Mouse (Mus musculus) adrenal gland, adult 2 months (tissue): ENCODE measurements around the gene Cdcp1. TPM values are rescaled to one million over a fixed set of nuclear protein-coding genes. Genes with fewer than 3 reads are reported as not detected.

Source experiments
- DNase-seq: peaks from one replicate; pipeline ENCODE4 v3.0.0; 2021
- polyA plus RNA-seq: library from polyadenylated mRNA; depleted of rRNA; stranded (reverse); fragments of >200 nt; gene quantifications from 2 replicates; pipeline ENCODE4 v1.2.3, GENCODE M21; 2012; rRNA removed
- total RNA-seq, 2 experiments: library from RNA; stranded (reverse); gene quantifications; 2 replicates each; pipeline ENCODE4 v1.2.3; 2021

Cdcp1 gene
- total and polyA plus RNA-seq, 3 experiments, result 0.08 to 0.17 (median 0.14) TPM

DNA sequence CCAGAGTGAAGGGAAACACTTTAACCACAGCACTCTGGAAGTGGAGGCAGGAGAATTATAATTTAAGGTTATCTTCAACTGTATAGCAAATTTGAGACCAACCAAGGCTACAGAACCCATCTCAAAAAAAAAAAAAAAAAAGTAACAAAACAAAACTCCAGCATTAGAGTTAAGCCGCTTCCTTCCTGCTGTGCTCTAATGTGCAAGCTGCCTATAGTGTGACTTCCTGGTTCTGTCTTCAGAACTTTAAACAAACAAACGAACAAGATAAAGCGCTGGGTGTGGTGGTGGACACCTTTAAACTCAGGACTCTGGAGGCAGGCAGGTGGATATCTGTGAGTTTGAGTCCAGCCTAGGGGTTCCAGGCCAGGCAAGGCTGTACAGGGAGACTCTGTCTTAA is 63.8 kb downstream of the Cdcp1 start:
- no peak for DNase-seq

DNA sequence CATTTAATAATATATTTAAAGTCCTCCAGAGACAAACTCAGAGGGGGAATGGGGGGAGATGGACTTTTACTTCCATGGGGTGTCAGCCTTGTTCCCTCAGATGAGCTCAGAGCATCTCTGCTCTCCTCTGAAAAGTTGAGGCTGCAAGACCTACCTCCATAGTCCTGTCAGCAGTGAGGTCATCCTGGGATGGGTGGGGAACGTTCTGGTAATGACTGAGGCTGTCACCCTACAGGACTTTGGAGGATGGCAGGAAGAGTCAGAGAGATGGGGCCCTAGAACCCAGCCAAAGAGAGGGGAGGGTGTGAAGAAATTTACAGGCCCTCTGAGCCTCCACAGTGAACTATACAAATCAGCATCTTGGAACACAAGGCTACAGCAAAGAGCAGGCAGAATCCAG is 64.3 kb downstream of the Cdcp1 start:
- DNase-seq, result no peak

DNA sequence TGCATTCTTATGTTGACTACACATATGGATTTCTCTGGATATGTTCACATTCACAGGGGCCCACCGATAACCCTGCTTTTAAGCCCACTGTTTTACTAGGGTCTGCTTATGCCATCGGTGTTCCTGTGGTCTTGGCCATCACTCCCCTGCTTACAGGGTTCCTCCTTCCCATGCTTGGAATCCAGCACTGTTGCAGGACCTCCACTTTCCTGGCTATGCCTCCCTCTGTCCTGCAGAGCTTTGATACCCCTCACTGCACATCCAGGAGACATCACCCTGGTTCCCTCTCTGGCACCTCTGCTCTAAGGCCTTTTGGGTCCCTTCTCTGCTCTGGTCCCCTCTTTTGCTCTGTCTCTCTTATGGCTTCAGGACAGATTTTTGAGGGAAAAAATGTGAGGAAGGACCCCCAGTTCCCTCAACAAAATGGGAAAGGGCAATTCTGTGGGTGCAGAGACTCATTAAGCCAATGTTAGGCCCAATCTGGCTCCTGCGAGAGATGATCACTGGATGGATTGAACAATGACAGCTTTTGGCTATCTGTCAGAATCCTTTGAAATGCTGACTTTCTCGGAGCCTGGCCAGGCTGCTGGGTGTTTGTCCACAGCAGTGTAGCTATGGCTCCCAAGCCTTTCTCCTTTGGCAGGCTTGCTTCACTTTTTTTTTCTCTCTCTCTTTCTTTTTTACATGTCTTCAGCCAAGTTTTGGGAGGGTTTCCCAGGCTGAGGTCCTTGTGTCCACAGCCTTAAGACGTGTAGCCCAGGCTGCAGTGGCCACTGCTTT is 65.4 kb downstream of the Cdcp1 start, which contains the start of gene Clec3b:
TSS of gene Clec3b (plus strand) at position 706 of the 780 bp plus-strand sequence.
- DNase-seq, result peak; percentile 41

GRCm38 (mm10) chr9:123148430-123148829 is 67.4 kb downstream of the Cdcp1 start:
- DNase-seq, result no peak

DNA sequence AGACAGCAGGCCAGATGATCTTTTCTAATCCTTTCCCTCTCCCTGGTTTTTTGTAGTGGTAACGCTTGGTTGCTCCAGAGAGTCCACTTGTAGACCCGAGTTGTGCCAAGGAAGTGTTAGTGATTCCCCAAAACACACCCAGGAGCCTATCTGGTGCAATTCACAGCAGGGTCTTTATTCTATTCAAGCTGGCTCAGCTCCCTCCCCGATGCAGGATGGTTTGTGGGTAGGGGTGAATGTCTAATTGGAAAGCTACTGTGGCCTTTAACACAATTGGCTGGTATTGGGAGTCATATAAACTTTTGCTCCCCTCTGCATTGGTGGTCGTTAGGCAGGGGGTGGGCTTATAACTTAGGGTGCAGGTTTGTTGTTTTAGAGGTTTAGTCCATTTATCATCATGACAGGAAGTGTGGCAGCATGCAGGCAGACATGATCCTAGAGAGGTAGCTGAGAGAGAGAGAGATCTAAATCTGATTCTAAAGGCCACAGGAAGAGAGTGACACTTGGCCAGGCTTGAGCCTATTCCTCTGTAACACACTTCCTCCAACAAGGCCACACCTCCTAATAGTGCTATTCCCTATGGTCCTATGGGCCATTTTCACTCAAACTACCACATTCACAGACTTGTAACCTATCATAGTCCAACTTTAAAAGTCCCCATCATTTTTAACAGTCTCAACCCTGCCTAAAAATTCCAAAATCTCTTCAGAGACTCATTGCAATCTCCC is 75.8 kb downstream of the Cdcp1 start:
- DNase-seq, result no peak

- DNase-seq, result peak; percentile 54
Observed at GRCm38 (mm10) chr9:123138891-123139474, 76.9 kb downstream of the Cdcp1 start.

DNA sequence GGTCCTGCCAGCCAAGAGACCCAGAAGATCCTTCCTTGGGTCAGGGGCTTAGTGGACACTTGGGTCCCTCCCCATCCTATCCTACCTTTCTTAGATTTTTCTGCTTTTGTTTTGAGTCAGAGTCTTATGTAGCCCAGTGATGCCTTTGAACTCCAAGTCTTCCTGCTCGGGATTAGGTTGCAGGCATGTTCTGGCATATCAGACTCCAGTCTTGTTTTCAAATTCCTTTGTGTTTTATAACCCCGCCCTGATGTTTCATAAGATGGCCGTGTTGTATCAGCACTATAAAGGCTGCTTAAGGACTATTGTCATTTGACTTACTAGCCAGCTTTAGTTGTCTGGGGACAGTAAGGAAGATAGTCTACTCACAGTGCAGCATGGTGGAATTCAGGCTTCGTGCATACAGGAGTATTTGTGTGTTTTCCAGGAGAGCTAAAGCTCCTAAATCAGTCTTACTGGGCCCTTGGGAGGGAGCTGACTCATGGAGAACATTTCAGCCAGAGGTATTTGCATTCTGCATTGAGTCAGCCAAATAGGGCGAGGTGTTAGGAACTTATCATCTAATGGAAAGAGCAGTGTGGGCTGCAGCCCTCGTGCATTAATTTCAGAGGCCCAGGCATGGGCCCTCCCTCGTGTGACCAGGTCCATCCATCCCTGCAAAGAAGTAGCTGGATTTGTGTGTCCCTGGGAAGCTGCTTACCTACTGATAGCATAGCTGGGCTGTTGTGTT is 78.7 kb downstream of the Cdcp1 start:
- DNase-seq, result peak; percentile 53

DNA sequence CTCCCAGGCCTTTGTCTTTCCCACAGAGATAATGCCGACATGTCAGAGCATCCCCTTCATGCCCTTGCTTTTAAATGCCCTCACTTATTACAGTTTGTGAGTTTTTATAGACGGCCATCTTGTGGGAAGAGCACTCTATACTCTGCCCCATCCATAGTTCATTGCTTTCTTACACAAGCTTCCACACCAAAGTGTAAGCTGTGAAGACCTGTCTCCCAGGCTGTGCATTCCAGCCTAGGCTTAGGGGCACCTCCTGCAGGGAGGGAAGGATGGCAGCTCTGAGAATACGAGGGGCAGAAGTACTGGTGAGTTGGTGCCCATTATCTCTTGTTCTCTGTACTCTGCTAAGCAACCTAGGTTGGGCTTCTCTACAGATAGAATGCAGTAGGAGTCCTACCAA is 82.8 kb downstream of the Cdcp1 start:
- DNase-seq, result no peak

GRCm38 (mm10) chr9:123127663-123128062 is 88.2 kb downstream of the Cdcp1 start:
- DNase-seq, result no peak

GRCm38 (mm10) chr9:123124413-123124981 is 91.3 kb downstream of the Cdcp1 start:
- DNase-seq, result no peak

DNA sequence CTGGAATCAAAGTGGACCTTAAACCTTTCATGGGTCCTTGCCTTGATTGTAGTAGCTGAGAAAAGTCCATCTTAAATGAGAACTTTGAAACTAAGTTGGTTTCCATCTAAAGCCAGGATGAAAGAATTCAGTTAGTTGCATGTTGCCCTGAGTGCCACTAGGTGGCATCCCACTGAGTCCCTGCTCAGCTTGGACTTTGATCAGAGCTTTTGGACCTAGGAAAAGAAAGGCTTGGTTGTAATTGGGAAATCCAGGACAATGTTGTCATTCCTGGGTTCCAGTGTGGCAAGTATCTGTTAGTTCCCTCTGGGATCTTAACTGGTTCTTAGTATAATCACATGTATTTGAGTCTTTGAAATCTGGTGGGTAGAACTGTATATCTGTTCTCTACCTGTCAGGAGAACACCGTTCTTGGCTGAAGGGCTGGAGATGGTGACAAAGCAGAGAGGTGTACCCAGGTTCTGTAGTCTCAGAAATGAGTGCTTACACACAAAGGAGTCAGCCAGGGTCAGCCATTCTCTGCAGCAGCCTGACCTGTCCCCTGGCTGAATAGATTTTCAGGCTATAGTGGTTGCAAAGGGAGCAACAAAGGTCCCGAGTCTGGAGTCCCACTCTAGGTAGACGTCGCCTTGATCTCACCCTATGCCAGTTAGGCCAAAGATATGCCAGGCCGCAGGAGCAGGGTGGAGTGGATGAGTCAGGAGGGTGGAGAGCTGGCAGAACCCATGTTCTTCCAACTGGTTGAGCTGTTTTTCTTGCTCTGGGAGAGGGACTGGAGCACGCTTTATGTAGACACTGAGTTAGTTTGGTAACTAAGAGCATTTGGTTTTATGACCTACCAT is 92.0 kb downstream of the Cdcp1 start:
- DNase-seq, result peak; percentile 54

GRCm38 (mm10) chr9:123123017-123123416 is 92.8 kb downstream of the Cdcp1 start:
- DNase-seq, result no peak

Other genes with a start within 250 kb of the Cdcp1 start
- 10 to 100 TPM; 16.1 to 17.9 TPM for gene Tmem42, start 194.7 kb downstream of the Cdcp1 start, total RNA-seq
- gene Tmem42, start 194.7 kb downstream of the Cdcp1 start, polyA plus RNA-seq, result 34.4 and 39.2 TPM in 2 replicates
- gene Tgm4, start 181.3 kb downstream of the Cdcp1 start, total RNA-seq, result under 1 TPM; 0.45 to 0.52 TPM
- 0.13 and 0.26 TPM in 2 replicates for gene Tgm4, start 181.3 kb downstream of the Cdcp1 start, polyA plus RNA-seq
- 10 to 100 TPM; 62.8 to 83.5 TPM for gene Zdhhc3, start 102.8 kb downstream of the Cdcp1 start, total RNA-seq
- 221 and 236 TPM in 2 replicates for gene Zdhhc3, start 102.8 kb downstream of the Cdcp1 start, polyA plus RNA-seq
- 10 to 100 TPM; 29.6 to 39.3 TPM for gene Exosc7, start 102.8 kb downstream of the Cdcp1 start, total RNA-seq
- 7.5 and 7.6 TPM in 2 replicates for gene Exosc7, start 102.8 kb downstream of the Cdcp1 start, polyA plus RNA-seq
- gene Clec3b, start 65.1 kb downstream of the Cdcp1 start, total RNA-seq, result 10 to 100 TPM; 27.6 to 47.5 TPM
- 34.0 and 58.3 TPM in 2 replicates for gene Clec3b, start 65.1 kb downstream of the Cdcp1 start, polyA plus RNA-seq
- 10 to 100 TPM in 1 of 2 experiments, 1 to 10 TPM in 1; 4.5 to 11.0 TPM for gene Tmem158, start 44.7 kb upstream of the Cdcp1 start, total RNA-seq
- gene Tmem158, start 44.7 kb upstream of the Cdcp1 start, polyA plus RNA-seq, result 42.7 and 50.3 TPM in 2 replicates
- 10 to 100 TPM; 40.0 to 81.2 TPM for gene Lars2, start 150.9 kb upstream of the Cdcp1 start, total RNA-seq
- 45.6 and 59.1 TPM in 2 replicates for gene Lars2, start 150.9 kb upstream of the Cdcp1 start, polyA plus RNA-seq